Mouse (Mus musculus): Measurements from ENCODE around the gene Ccdc33.

GRCm38 (mm10) chr9:58035519-58035918 is 83.1 kb downstream of the Ccdc33 start:
- TF ChIP-seq CTCF (IDR thresholded peaks at IDR 0.05; ENCODE audit: low read depth) (no peak), EP300 (IDR thresholded peaks at IDR 0.05; ENCODE audit: low read depth) (no peak)

Data from liver, embryonic 14.5 days (tissue).